Mouse (Mus musculus) bone marrow, adult 2 months (tissue): Measurements from ENCODE around the gene Pkd1l2.

Source experiments
- CTCF ChIP-seq: fragments of 200-500 bp; IDR thresholded peaks from 2 replicates; pipeline ENCODE4 v1.5.1; 2011; ENCODE audit warnings: low read length, control low read depth; ENCODE audit not compliant: control insufficient read depth, insufficient read depth
- POLR2A ChIP-seq: fragments of 200-500 bp; IDR thresholded peaks from 2 replicates; pipeline ENCODE4 v1.6.1; 2011; ENCODE audit warnings: low read depth, mild to moderate bottlenecking, control low read depth, low read length, borderline replicate concordance; ENCODE audit not compliant: control insufficient read depth

- TF ChIP-seq CTCF, result no peak
- no peak for TF ChIP-seq POLR2A
These were observed 104.2 kb downstream of the Pkd1l2 start for GRCm38 (mm10) chr8:116978052-116978451.
